Mouse (Mus musculus) embryonic facial prominence, embryonic 11.5 days (tissue): ENCODE measurements around the gene Hs6st1. TPM values are rescaled to one million over a fixed set of nuclear protein-coding genes. Genes with fewer than 3 reads are reported as not detected.

Source experiments
- ATAC-seq: fragments of 200-750 bp; cut with Nextera tagmentation; replicated peaks from 2 replicates; pipeline ENCODE4 v1.8.0; 2017; ENCODE audit warnings: low read depth; ENCODE audit not compliant: insufficient number of reproducible peaks, low FRiP score, low TSS enrichment
- DNase-seq: peaks from one replicate; pipeline ENCODE4 v3.0.0-alpha.2; 2015; ENCODE audit warnings: low spot score
- H3K27ac ChIP-seq: fragments of 300-500 bp; sonication (generic); replicated peaks from 2 replicates; pipeline ENCODE4 v1.5.1; 2014; ENCODE audit warnings: mild to moderate bottlenecking, low read depth, low read length, control low read depth
- H3K27me3 ChIP-seq: fragments of 300-500 bp; sonication (generic); 2 replicates; pipeline ENCODE4 v1.6.1; 2014; ENCODE audit warnings: mild to moderate bottlenecking, low read length, moderate library complexity, mixed read lengths; ENCODE audit not compliant: control insufficient read depth, insufficient read depth
- H3K36me3 ChIP-seq: fragments of 300-500 bp; sonication (generic); replicated peaks from 2 replicates; pipeline ENCODE4 v1.6.1; 2014; ENCODE audit warnings: low read depth, mild to moderate bottlenecking, low read length, moderate library complexity, mixed read lengths; ENCODE audit not compliant: control insufficient read depth, insufficient read depth
- H3K4me1 ChIP-seq: fragments of 300-500 bp; sonication (generic); 2 replicates; pipeline ENCODE4 v1.6.1; 2014; ENCODE audit warnings: low read length, mixed read lengths; ENCODE audit not compliant: control insufficient read depth, insufficient read depth
- H3K4me2 ChIP-seq: fragments of 300-500 bp; sonication (generic); 2 replicates; pipeline ENCODE4 v1.6.1; 2014; ENCODE audit warnings: low read depth, mild to moderate bottlenecking, control low read depth, low read length, moderate library complexity
- H3K4me3 ChIP-seq: fragments of 300-500 bp; sonication (generic); 2 replicates; pipeline ENCODE4 v1.5.1; 2014; ENCODE audit warnings: low read depth, low read length, control low read depth
- H3K9ac ChIP-seq: fragments of 300-500 bp; sonication (generic); replicated peaks from 2 replicates; pipeline ENCODE4 v1.6.1; 2014; ENCODE audit warnings: mild to moderate bottlenecking, control low read depth, low read length
- H3K9me3 ChIP-seq: fragments of 300-500 bp; sonication (generic); replicated peaks from 2 replicates; pipeline ENCODE4 v1.6.1; 2016; ENCODE audit warnings: mild to moderate bottlenecking, low read length, inconsistent platforms, mixed read lengths; ENCODE audit not compliant: control insufficient read depth
- WGBS: fragments of 180-500 bp; shearing (Covaris S2); extraction: QIAGEN DNeasy Blood & Tissue Kit; methylation state at CpG from one replicate; pipeline ENCODE4 v1.1.7; 2014; 5-methylcytosine and 5-hydroxymethylcytosine counted together
- polyA plus RNA-seq: library from polyadenylated mRNA; unstranded; fragments of >200 nt; fragmentation: Nextera tagmentation; extraction: Ambion mirVana; gene quantifications from 2 replicates; pipeline ENCODE4 v1.2.1, GENCODE M21; 2014

The Hs6st1 gene
- polyA plus RNA-seq, 1 experiment from 2014 or later = 10.9 TPM

GRCm38 (mm10) chr1:36044288-36044687 is 23.9 kb upstream of the Hs6st1 start:
- no peak overlapping the region for H3K4me2 ChIP-seq
- no peaks in the 10 kb centered on the region for H3K4me1 ChIP-seq
- no peaks in the 10 kb centered on the region for H3K27me3 ChIP-seq
- ATAC-seq (no peak), DNase-seq (no peak)
- H3K36me3 ChIP-seq = no peaks in the 10 kb centered on the region
- no peaks in the 10 kb centered on the region for H3K9me3 ChIP-seq
- 91% methylated on average over 4 of the region's 4 CpGs for WGBS
- no peak overlapping the region for H3K27ac ChIP-seq
- H3K9ac ChIP-seq = no peak overlapping the region
- H3K4me3 ChIP-seq = no peak overlapping the region

- Histone ChIP-seq H3K9ac (no peak overlapping the region), H3K4me2 (no peak overlapping the region), H3K27me3 (no peaks in the 10 kb centered on the region), H3K36me3 (no peaks in the 10 kb centered on the region), H3K27ac (no peak overlapping the region), H3K4me1 (no peaks in the 10 kb centered on the region), H3K9me3 (no peaks in the 10 kb centered on the region), H3K4me3 (no peak overlapping the region)
- no peak for DNase-seq
- WGBS = 84% methylated on average over 5 of the region's 5 CpGs
- no peak for ATAC-seq
These were observed 15.5 kb upstream of the Hs6st1 start for GRCm38 (mm10) chr1:36052672-36053071.

DNA sequence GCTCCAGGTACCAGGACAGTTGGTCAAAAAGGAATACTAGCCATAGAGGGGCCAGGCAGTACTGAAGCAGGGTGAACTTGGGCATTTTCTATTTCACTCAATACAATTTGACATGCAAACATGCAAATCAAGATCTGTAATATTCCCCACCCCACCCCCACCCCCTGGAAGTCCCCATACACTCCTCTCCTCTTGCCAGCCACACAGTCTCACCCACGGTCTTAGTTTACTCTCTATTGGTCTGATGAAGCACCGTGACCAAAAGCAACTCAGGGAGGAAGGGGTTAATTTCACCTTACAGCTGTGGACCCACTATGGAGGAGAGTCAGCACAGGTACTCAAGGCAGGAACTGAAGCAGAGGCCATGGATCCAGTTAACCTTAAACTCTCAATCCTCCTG is 14.6 kb upstream of the Hs6st1 start:
- DNase-seq (no peak), ATAC-seq (no peak)
- Histone ChIP-seq H3K36me3 (no peaks in the 10 kb centered on the region), H3K9ac (no peak overlapping the region), H3K27ac (no peak overlapping the region), H3K4me1 (no peaks in the 10 kb centered on the region), H3K9me3 (no peaks in the 10 kb centered on the region), H3K4me3 (no peak overlapping the region), H3K27me3 (no peaks in the 10 kb centered on the region), H3K4me2 (no peak overlapping the region)
- 93% methylated on average over 2 of the region's 2 CpGs for WGBS

DNA sequence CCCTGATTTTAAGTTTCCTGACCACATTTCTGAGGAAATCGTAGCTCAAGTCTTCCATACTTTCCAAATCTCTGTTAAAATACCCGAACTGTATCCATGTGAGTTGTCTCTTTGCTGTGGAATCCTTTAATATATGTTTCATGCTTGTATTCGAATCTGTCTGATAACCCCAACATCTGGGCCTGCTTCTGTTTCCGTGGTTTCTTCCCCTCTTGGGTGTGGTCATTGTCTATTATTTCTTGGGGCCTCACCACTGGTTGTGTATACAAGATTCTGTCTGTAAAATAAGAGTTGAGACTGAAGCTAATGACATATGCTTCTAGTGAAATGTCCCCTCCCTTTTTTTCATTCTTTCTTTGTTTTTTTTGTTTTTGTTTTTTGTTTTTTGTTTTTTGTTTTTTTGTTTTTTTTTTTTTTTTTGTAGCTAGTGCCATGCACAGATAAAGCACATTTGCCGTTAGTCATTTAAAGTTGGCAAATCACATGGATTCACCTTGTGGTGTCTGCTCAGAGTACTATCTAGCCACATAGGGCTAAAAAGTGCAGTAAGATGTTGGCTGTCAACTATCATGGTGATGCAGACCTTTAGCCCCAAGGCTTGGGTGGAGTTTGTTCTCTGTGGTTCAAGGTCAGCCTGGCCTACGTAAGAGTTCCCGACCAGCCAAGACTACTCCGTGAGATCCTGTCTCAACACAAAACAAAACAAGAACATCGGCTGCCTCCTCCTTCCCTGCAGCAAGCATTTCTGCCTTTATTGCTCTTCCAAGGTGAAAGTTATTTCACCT is 13.8 kb upstream of the Hs6st1 start:
- 85% methylated on average over 9 of the region's 9 CpGs for WGBS
- ATAC-seq (no peak), DNase-seq (no peak)

GRCm38 (mm10) chr1:36054967-36055357 is 13.2 kb upstream of the Hs6st1 start:
- Histone ChIP-seq H3K4me2 (no peak overlapping the region), H3K36me3 (no peaks in the 10 kb centered on the region), H3K4me1 (no peaks in the 10 kb centered on the region), H3K9ac (no peak overlapping the region), H3K9me3 (no peaks in the 10 kb centered on the region), H3K27me3 (no peaks in the 10 kb centered on the region), H3K27ac (no peak overlapping the region), H3K4me3 (no peak overlapping the region)
- 92% methylated on average over 7 of the region's 7 CpGs for WGBS
- DNase-seq = no peak
- no peak for ATAC-seq

More for the DNA sequence above, 13.8 kb upstream of the Hs6st1 start:
- no peaks in the 10 kb centered on the region for H3K27me3 ChIP-seq
- no peak overlapping the region for H3K4me3 ChIP-seq
- H3K4me1 ChIP-seq = no peaks in the 10 kb centered on the region
- no peak overlapping the region for H3K27ac ChIP-seq
- no peaks in the 10 kb centered on the region for H3K9me3 ChIP-seq
- no peak overlapping the region for H3K9ac ChIP-seq
- no peak overlapping the region for H3K4me2 ChIP-seq
- H3K36me3 ChIP-seq = no peaks in the 10 kb centered on the region

DNA sequence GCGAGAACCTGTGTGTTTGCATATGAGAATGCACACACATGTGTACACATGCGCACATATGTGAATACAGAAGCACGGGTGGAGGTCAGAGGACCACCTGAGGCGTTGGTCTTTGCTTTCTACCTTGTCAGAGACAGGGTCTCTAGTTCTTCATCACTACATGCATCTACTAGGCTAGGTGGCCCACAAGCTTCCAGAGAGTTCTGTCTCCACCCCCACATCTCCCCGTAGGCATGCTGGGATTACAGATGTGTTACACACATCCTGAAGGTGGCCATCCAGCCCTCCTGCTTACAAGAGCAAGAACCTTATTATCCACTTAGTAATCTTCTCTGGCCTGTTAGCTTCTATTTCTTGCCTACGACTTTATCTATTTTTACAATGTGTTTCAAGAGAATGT is 8.8 kb upstream of the Hs6st1 start:
- H3K4me2 ChIP-seq = no peak overlapping the region
- no peaks in the 10 kb centered on the region for H3K9me3 ChIP-seq
- no peak overlapping the region for H3K4me3 ChIP-seq
- H3K4me1 ChIP-seq = no peaks in the 10 kb centered on the region
- 86% methylated on average over 6 of the region's 6 CpGs for WGBS
- H3K36me3 ChIP-seq = no peaks in the 10 kb centered on the region
- no peak for ATAC-seq
- no peak for DNase-seq
- no peaks in the 10 kb centered on the region for H3K27me3 ChIP-seq
- H3K9ac ChIP-seq = no peak overlapping the region
- H3K27ac ChIP-seq = no peak overlapping the region

DNA sequence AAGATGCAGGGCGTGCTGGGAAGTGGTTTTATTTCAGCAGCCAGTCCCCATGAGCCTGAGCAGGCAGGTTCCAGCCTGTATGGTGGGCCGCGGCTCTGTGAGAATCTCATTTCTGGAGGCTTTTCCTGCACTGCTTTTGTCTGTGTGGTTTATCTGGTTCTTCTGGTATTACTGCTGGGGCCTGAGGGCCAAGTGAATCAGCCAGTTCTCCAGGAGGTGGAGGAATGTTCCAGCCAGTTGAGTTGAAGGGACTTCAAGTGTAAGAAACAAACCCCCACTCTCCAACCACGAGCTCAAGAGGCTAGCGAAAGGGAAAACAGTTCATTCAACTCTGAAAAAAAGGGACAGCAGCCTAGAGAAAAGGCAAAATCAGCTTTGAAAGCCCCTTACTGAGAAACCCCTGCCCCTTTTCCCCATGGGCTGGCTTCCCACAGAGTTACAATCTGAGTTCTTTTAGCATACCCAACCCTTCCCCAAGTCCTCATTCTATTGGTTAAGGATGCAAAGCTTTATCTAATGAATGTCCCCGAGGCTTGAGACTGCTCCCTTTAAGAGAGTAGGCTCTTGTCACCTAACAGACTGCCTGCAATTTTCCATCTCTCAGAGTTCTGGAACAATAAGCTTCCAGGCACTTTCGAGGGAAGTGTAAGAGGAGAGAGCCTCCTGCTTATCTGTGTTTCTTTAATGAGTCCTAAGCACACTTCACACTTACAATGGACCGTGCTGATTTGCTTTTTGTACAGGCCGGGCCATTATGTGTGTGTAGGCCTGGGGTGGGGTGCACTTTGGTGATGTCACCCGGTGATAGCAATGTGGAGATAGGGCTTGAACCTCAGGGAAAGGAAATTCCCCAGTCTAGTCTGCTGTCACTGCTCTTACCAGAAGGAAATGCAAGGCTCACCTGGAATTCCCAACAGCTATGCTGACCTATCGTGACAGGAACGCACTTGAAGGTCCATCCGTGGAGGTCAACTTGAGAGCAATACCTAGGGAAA is 7.9 kb upstream of the Hs6st1 start:
- Histone ChIP-seq H3K27me3 (no peaks in the 10 kb centered on the region), H3K27ac (no peak overlapping the region), H3K4me1 (no peaks in the 10 kb centered on the region; the same call in 1 of the 2 replicates), H3K9me3 (no peaks in the 10 kb centered on the region), H3K4me2 (no peak overlapping the region), H3K36me3 (no peaks in the 10 kb centered on the region), H3K4me3 (no peak overlapping the region), H3K9ac (no peak overlapping the region)
- peak; percentile 65 for DNase-seq
- 31% methylated on average over 13 of the region's 13 CpGs for WGBS
- no peak for ATAC-seq
